Mouse (Mus musculus): ENCODE results near the gene Scgb1b12.
"Not testable (repeated sequence)": the region's sequence is repeated elsewhere in the genome, so short reads cannot be mapped to it uniquely, and the experiment has no call there.

Scgb1b12 gene

GRCm38 (mm10) chr7:32333882-32334281 lies at the start of gene Scgb1b12:
Gene Scgb1b12 (plus strand): TSS chr7:32334182.
- not testable (repeated sequence) for DNase-seq

- not testable (repeated sequence) for DNase-seq
Measured at GRCm38 (mm10) chr7:32327145-32327544, 6.8 kb upstream of the Scgb1b12 start, which contains the start of gene Scgb2b12. Gene Scgb2b12 (minus strand): TSS chr7:32327245.

Data from cerebellum, adult 18-20 months (tissue).